Mouse (Mus musculus): ENCODE results near the gene Yipf1. TPM values are rescaled to one million over a fixed set of nuclear protein-coding genes. Genes with fewer than 3 reads are reported as not detected.

Gene Yipf1
- polyA plus RNA-seq, 1 experiment: 37.3 TPM

DNA sequence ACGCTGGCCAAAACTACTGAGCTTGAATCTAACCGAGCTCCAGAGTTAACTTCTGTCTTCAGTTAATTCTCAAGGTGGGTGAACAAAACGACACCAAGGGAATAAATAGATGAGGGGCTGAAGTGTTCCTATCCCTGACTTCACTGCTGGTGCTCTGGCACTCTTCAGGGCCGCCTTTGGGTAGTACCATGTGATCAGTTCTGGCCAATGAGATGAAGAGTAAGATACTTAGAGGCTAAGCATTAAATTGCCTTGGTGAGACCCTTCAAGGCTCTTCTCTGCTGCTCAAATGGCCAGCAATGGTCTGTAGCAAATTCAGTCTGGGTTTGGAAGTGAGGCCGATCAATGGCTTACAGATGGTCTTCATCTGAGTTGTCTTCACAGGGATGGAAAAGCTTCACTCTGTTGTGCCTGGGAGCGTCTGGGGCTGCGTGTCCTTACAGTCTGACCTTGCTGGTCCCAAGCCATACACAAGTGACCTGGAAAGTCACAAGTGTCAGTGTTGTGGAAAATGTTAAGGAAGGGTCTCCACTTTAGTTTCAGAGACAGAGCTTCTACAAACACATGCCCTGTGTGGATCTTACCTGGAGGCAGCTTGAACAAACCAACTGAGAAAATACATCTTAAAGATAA, 33.2 kb upstream of the Yipf1 start:
- no peak overlapping the region for H3K4me2 ChIP-seq (ENCODE audit: low read depth)
- no peaks in the 10 kb centered on the region for H3K79me2 ChIP-seq (ENCODE audit: control insufficient read depth, insufficient read depth)
- H3K27me3 ChIP-seq (ENCODE audit: control insufficient read depth, insufficient read depth, insufficient read length): no peaks in the 10 kb centered on the region
- H3K4me3 ChIP-seq: no peak overlapping the region
- H3K36me3 ChIP-seq (ENCODE audit: control insufficient read depth, insufficient read depth): peaks cover 3% of the 10 kb centered on the region
- no peak overlapping the region for H3ac ChIP-seq (ENCODE audit: control insufficient read depth, insufficient read length)
- no peak for TF ChIP-seq TCF12 (IDR thresholded peaks at IDR 0.05; ENCODE audit: insufficient read depth, poor library complexity, severe bottlenecking)
- TF ChIP-seq SRF (IDR thresholded peaks at IDR 0.05; ENCODE audit: control insufficient read depth, insufficient read length, low read depth): no peak
- no peak for TF ChIP-seq MYOD1 (IDR thresholded peaks at IDR 0.05; ENCODE audit: control insufficient read depth in 1 of 3, insufficient read length in 2 of 3, low read depth in 2 of 3)
- TF ChIP-seq REST (IDR thresholded peaks at IDR 0.05; ENCODE audit: insufficient read depth, insufficient read length): no peak
- TF ChIP-seq USF1 (IDR thresholded peaks at IDR 0.05; ENCODE audit: low read depth): no peak
- TF ChIP-seq POLR2AphosphoS2 (IDR thresholded peaks at IDR 0.05; ENCODE audit: insufficient read length, low read depth): no peak
- TF ChIP-seq MYOG (IDR thresholded peaks at IDR 0.05; ENCODE audit: control insufficient read depth in 1 of 3, insufficient read depth in 1 of 3, insufficient read length in 2 of 3, low read depth in 2 of 3): no peak
- no peak for TF ChIP-seq TCF3 (IDR thresholded peaks at IDR 0.05; ENCODE audit: insufficient read length, low read depth)
- no peak for TF ChIP-seq POLR2A (IDR thresholded peaks at IDR 0.05; ENCODE audit: insufficient read length, low read depth)
- TF ChIP-seq CEBPB (IDR thresholded peaks at IDR 0.05; ENCODE audit: insufficient read depth, poor library complexity, severe bottlenecking): no peak
- TF ChIP-seq E2F4 (IDR thresholded peaks at IDR 0.05; ENCODE audit: insufficient read depth): no peak
- TF ChIP-seq MAX (IDR thresholded peaks at IDR 0.05; ENCODE audit: low read depth): no peak

DNA sequence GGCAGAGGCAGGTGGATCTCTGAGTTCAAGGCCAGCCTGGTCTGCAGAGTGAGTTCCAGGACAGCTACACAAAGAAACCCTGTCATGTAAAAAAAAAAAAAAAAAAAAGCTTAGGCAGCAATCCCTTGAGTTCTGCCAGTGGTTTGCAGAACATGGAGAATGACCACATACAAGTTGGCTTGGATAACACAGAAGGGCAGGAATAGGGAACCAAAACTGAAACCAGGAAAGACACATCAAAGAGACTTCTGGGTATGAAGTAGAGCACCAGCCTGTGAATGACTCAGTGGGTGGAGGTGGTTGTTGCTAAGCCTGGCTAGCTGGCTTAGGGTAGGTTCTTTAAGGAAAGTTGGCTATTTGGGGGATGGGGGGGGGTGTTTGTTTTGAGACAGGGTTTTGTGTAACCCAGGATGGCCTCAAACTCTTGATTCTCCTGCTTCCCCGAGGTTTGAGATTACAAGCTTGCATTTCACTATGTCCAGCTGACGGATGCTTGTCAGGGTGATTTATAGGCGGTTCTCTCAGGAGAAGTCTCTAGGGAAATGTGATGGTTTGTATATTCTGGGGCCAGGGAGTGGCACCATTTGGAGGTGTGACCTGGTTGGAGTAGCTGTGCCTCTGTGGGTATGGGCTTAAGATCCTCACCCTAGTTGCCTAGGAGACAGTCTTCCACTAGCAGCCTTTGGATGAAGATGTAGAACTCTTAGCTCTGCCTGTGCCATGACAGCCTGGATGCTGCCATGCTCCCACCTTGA, 28.5 kb upstream of the Yipf1 start:
- Histone ChIP-seq H3K27me3 (ENCODE audit: control insufficient read depth, insufficient read depth, insufficient read length) (no peaks in the 10 kb centered on the region), H3K4me3 (no peak overlapping the region), H3ac (ENCODE audit: control insufficient read depth, insufficient read length) (no peak overlapping the region), H3K36me3 (ENCODE audit: control insufficient read depth, insufficient read depth) (no peaks in the 10 kb centered on the region), H3K79me2 (ENCODE audit: control insufficient read depth, insufficient read depth) (no peaks in the 10 kb centered on the region), H3K4me2 (ENCODE audit: low read depth) (peak overlapping the region; percentile 14)
- no peak for TF ChIP-seq POLR2A (IDR thresholded peaks at IDR 0.05; ENCODE audit: insufficient read length, low read depth)
- TF ChIP-seq MAX (IDR thresholded peaks at IDR 0.05; ENCODE audit: low read depth): no peak
- no peak for TF ChIP-seq TCF3 (IDR thresholded peaks at IDR 0.05; ENCODE audit: insufficient read length, low read depth)
- TF ChIP-seq CEBPB (IDR thresholded peaks at IDR 0.05; ENCODE audit: insufficient read depth, poor library complexity, severe bottlenecking): no peak
- TF ChIP-seq SRF (IDR thresholded peaks at IDR 0.05; ENCODE audit: control insufficient read depth, insufficient read length, low read depth): no peak
- TF ChIP-seq E2F4 (IDR thresholded peaks at IDR 0.05; ENCODE audit: insufficient read depth): no peak
- no peak for TF ChIP-seq MYOD1 (IDR thresholded peaks at IDR 0.05; ENCODE audit: control insufficient read depth in 1 of 3, insufficient read length in 2 of 3, low read depth in 2 of 3)
- TF ChIP-seq POLR2AphosphoS2 (IDR thresholded peaks at IDR 0.05; ENCODE audit: insufficient read length, low read depth): no peak

DNA sequence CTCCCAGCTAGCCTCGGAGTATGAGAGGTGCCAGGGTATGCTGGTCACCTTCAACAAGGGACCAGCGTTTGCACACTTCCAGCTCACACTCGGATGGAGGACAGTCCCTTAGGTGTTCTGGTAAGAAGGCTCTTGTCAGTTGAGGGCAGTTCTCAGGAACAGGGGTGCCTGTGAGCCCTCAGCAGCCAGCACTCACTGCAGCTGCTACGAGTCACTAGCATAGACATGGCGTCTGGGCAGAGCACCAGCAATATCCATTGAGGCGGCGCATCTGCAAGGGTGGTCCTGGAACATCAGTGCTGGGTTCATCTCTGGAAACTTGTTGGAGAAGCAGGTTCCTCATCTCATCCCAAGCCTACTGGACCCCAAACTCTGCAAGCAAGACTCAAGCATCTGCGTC, 27.8 kb upstream of the Yipf1 start:
- Histone ChIP-seq H3K79me2 (ENCODE audit: control insufficient read depth, insufficient read depth) (no peaks in the 10 kb centered on the region), H3ac (ENCODE audit: control insufficient read depth, insufficient read length) (no peak overlapping the region), H3K4me3 (no peak overlapping the region), H3K36me3 (ENCODE audit: control insufficient read depth, insufficient read depth) (no peaks in the 10 kb centered on the region), H3K27me3 (ENCODE audit: control insufficient read depth, insufficient read depth, insufficient read length) (no peaks in the 10 kb centered on the region), H3K4me2 (ENCODE audit: low read depth) (no peak overlapping the region)
- no peak for TF ChIP-seq MAX (IDR thresholded peaks at IDR 0.05; ENCODE audit: low read depth)
- TF ChIP-seq REST (IDR thresholded peaks at IDR 0.05; ENCODE audit: insufficient read depth, insufficient read length): no peak
- no peak for TF ChIP-seq TCF12 (IDR thresholded peaks at IDR 0.05; ENCODE audit: insufficient read depth, poor library complexity, severe bottlenecking)
- TF ChIP-seq TCF3 (IDR thresholded peaks at IDR 0.05; ENCODE audit: insufficient read length, low read depth): no peak
- no peak for TF ChIP-seq MYOG (IDR thresholded peaks at IDR 0.05; ENCODE audit: control insufficient read depth in 1 of 3, insufficient read depth in 1 of 3, insufficient read length in 2 of 3, low read depth in 2 of 3)
- TF ChIP-seq POLR2AphosphoS2 (IDR thresholded peaks at IDR 0.05; ENCODE audit: insufficient read length, low read depth): no peak
- no peak for TF ChIP-seq USF1 (IDR thresholded peaks at IDR 0.05; ENCODE audit: low read depth)
- TF ChIP-seq E2F4 (IDR thresholded peaks at IDR 0.05; ENCODE audit: insufficient read depth): no peak
- TF ChIP-seq POLR2A (IDR thresholded peaks at IDR 0.05; ENCODE audit: insufficient read length, low read depth): no peak
- no peak for TF ChIP-seq MYOD1 (IDR thresholded peaks at IDR 0.05; ENCODE audit: control insufficient read depth in 1 of 3, insufficient read length in 2 of 3, low read depth in 2 of 3)
- TF ChIP-seq CEBPB (IDR thresholded peaks at IDR 0.05; ENCODE audit: insufficient read depth, poor library complexity, severe bottlenecking): no peak
- TF ChIP-seq SRF (IDR thresholded peaks at IDR 0.05; ENCODE audit: control insufficient read depth, insufficient read length, low read depth): no peak

DNA sequence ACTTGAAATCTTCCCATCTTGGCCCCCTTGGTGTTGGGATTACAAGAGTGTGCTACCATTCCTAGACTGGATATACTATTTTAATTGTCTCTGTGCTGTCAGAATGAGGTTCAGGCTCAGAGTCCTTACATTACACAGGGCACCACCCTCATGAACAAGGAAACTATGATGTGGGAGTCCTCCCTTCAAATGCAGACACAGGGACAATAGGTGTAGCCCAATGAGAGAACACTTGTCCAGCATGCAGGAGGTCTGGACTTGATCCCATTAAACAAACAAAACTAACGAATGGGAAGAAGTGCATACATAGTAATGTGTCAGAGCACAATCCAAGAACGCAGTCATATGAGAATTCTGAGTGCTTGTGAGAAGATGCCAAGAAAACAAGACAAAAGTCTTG, 26.6 kb upstream of the Yipf1 start:
- no peak overlapping the region for H3K4me2 ChIP-seq (ENCODE audit: low read depth)

More for the DNA sequence above, 26.6 kb upstream of the Yipf1 start:
- TF ChIP-seq MAX (IDR thresholded peaks at IDR 0.05; ENCODE audit: low read depth) (no peak), CEBPB (IDR thresholded peaks at IDR 0.05; ENCODE audit: insufficient read depth, poor library complexity, severe bottlenecking) (no peak), MYOD1 (IDR thresholded peaks at IDR 0.05; ENCODE audit: control insufficient read depth in 1 of 3, insufficient read length in 2 of 3, low read depth in 2 of 3) (no peak), POLR2AphosphoS2 (IDR thresholded peaks at IDR 0.05; ENCODE audit: insufficient read length, low read depth) (no peak), TCF3 (IDR thresholded peaks at IDR 0.05; ENCODE audit: insufficient read length, low read depth) (no peak), SRF (IDR thresholded peaks at IDR 0.05; ENCODE audit: control insufficient read depth, insufficient read length, low read depth) (no peak), E2F4 (IDR thresholded peaks at IDR 0.05; ENCODE audit: insufficient read depth) (no peak), MYOG (IDR thresholded peaks at IDR 0.05; ENCODE audit: control insufficient read depth in 1 of 3, insufficient read depth in 1 of 3, insufficient read length in 2 of 3, low read depth in 2 of 3) (no peak), REST (IDR thresholded peaks at IDR 0.05; ENCODE audit: insufficient read depth, insufficient read length) (no peak), USF1 (IDR thresholded peaks at IDR 0.05; ENCODE audit: low read depth) (no peak), POLR2A (IDR thresholded peaks at IDR 0.05; ENCODE audit: insufficient read length, low read depth) (no peak), TCF12 (IDR thresholded peaks at IDR 0.05; ENCODE audit: insufficient read depth, poor library complexity, severe bottlenecking) (no peak)
- no peak overlapping the region for H3ac ChIP-seq (ENCODE audit: control insufficient read depth, insufficient read length)
- no peaks in the 10 kb centered on the region for H3K79me2 ChIP-seq (ENCODE audit: control insufficient read depth, insufficient read depth)
- H3K4me3 ChIP-seq: no peak overlapping the region
- H3K36me3 ChIP-seq (ENCODE audit: control insufficient read depth, insufficient read depth): no peaks in the 10 kb centered on the region
- no peaks in the 10 kb centered on the region for H3K27me3 ChIP-seq (ENCODE audit: control insufficient read depth, insufficient read depth, insufficient read length)
